Mouse (Mus musculus): Measurements from ENCODE around the gene Prpf38b. TPM values are rescaled to one million over a fixed set of nuclear protein-coding genes. Genes with fewer than 3 reads are reported as not detected.

The Prpf38b gene
- total RNA-seq, 2 experiments from 2014 or later = 52.8 to 65.7 TPM

DNA sequence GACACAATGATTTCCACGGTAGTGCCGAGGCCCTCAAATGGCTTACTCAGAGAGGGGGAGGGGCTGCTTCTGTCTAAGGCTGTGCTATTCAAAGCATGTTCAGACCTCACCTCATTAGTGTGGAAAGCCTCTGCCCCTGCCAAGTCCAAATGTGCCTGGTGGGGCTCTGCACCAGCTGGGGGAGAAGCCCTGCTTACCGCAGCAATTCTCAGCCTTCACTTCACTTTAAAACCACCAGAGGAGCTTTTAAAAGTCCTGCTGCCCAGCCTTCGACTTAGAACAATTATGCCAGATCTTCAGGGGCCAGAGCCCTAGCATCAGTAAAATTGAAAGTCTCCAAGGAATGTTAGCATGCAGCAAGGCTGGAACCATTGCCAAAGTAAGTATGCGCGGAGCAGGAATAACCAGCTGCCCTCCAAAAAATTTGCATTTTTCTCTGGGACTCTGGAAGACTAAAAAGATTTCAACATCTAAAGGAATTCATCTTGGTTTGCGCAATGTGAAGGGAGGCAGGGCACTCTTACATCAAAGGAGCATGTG is 53.2 kb downstream of the Prpf38b start:
- DNase-seq = peak; percentile 56

DNA sequence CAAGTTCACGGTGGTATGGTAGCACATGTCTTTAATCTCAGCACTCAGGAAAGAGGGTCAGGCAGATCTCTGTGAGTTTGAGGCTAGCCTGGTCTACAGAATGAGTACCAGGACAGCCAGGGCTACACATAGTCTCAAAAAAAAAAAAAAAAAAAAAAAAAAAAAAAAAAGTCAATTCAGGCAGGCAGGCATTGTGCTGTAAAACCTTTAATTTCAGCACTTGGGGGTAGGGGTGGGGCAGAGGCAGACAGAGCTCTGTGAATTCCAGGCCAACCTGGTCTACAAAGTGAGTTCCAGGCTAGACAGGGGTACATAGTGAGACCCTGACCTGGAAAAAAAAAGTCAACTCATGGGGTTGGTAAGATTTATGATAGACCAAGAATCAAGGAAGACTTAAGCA is 53.8 kb downstream of the Prpf38b start:
- no peak for DNase-seq

DNA sequence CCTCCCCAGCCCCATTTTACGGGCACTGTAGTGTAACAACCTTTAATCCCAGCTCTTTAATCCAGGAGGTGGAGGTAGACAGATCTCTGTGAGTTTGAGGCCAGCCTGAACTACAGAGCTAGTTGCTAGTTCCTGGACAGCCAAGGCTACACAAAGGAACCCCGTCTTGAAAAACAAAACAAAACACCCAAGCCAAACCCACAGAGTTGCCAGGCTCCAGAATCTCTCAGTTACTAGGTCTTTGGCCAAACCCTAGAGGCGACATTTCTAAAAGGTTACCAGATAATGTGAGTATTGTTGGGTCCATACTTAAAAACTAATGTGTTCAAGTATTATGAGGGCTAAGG is 54.4 kb downstream of the Prpf38b start:
- DNase-seq = no peak

- no peak for DNase-seq
Measured at GRCm38 (mm10) chr3:108856386-108857123, 55.0 kb downstream of the Prpf38b start.

GRCm38 (mm10) chr3:108855864-108856263 is 55.7 kb downstream of the Prpf38b start:
- DNase-seq = peak; percentile 84

DNA sequence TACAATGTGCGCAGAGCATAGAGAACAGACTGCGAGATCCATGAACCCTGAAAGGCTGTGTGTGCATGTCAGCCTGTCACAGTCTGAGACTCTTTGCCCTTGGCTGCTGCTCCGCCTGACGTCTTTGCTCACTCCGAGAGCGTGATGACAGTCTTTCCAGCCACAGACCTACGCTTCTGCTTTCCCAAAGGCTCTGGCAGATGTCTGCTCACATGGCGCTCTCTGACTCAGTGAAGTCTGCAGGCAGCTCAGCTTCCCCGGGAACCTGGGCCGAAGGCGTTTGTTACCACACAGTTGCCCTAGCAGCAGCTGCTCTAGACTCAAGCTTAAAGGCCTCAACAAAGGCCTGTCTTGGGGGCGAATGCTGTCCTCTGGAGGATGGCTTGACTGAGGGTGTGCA is 56.2 kb downstream of the Prpf38b start:
- peak; percentile 63 for DNase-seq

GRCm38 (mm10) chr3:108853266-108853665 is 58.3 kb downstream of the Prpf38b start:
- no peak for DNase-seq

Other genes with a start within 250 kb of the Prpf38b start
- gene Gpsm2, start 189.4 kb downstream of the Prpf38b start, total RNA-seq (2021) = 10 to 100 TPM; 12.7 to 13.1 TPM
- gene Aknad1, start 172.1 kb downstream of the Prpf38b start, total RNA-seq (2021) = under 1 TPM; 0.09 to 0.12 TPM
- 10 to 100 TPM; 40.2 to 46.6 TPM for gene Stxbp3, start 71.2 kb downstream of the Prpf38b start, total RNA-seq (2021)
- 1 to 10 TPM in 1 of 2 experiments, under 1 TPM in 1; 0.39 to 1.4 TPM for gene Fndc7, start 21.7 kb downstream of the Prpf38b start, total RNA-seq (2021)
- not detected for gene Henmt1, start 28.1 kb upstream of the Prpf38b start, total RNA-seq (2021)
- not detected for gene Gm9857, start 28.7 kb upstream of the Prpf38b start, total RNA-seq (2021)
- 10 to 100 TPM; 14.8 to 18.0 TPM for gene Fam102b, start 115.9 kb upstream of the Prpf38b start, total RNA-seq (2021)
- not detected for gene Slc25a54, start 168.7 kb upstream of the Prpf38b start, total RNA-seq (2021)
- 10 to 100 TPM; 26.8 to 31.8 TPM for gene Slc25a24, start 211.4 kb upstream of the Prpf38b start, total RNA-seq (2021)

All from adrenal gland, postnatal 10 days (tissue).